Mouse (Mus musculus) embryonic stem cell, embryonic (primary cell): Measurements from ENCODE around the gene Brox.

Experiments used
- CTCF ChIA-PET, 4 experiments: fragments of 300-600 bp in 2 of 4; fragments of 350-600 bp in 2 of 4; sonication (Branson Sonifier 250); formaldehyde crosslinking; loops; one replicate each; lab custom pipeline; 2022; ENCODE audit warnings: inconsistent platforms in 2 of 4; lab: Charles Lee
- POLR2A ChIA-PET, 4 experiments: fragments of 300-600 bp in 2 of 4; fragments of 350-600 bp in 2 of 4; sonication (Branson Sonifier 250); formaldehyde crosslinking; loops; one replicate each; lab custom pipeline; 2022; ENCODE audit warnings: antibody characterized with exemption in 4 of 4, inconsistent platforms in 1 of 4; lab: Charles Lee

The Brox gene

GRCm38 (mm10) chr1:183297473-183297885 is 410 bp upstream of the Brox start:
- POLR2A ChIA-PET, result interaction anchor here (0.6 to 2.4 kb wide), 54 partner anchors 8 to 956 kb away, joined by 3 to 13 read pairs (median 4); partner anchors contain the start of genes 1700056E22Rik (in 1 of the 4), Disp1 (in 1 of the 4), Fbxo28 (in 1 of the 4) and Taf1a (in 1 of the 4)
- CTCF ChIA-PET, result interaction anchor here in 3 of 4 experiments (0.6 to 1.3 kb wide), 6 partner anchors 11 to 259 kb away, joined by 3 to 4 read pairs (median 4); no protein-coding TSS in a partner anchor

DNA sequence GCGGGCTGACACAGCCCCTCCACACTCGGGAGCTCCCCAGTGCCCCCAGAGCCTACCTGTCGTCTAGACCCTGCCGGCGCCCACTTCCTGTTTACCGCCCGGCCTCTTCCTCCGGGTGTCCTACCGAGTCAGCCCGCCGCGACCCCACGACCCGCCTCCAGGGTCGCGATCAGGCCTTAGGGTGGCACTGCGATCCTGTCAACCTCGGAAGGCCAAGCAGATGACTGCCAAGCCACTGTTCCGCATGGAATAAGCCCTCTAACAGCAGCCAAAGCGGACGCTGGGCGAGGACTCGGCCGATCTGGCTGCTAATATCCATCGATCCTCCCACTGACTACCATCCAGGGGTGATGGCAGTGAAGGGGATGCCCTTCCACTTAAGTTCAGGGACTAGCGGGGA is 604 bp downstream of the Brox start, which contains the start of gene Aida:
Gene Aida, plus strand, starts transcription at position 126 of the 400 bp plus-strand sequence.
- ChIA-PET POLR2A (interaction anchor here (0.7 to 2.4 kb wide), 42 partner anchors 8 to 888 kb away, joined by 3 to 13 read pairs (median 5); partner anchors contain the start of genes 1700056E22Rik (in 1 of the 4), Disp1 (in 1 of the 4), Taf1a (in 1 of the 4) and Trp53bp2 (in 1 of the 4)), CTCF (interaction anchor here in 2 of 4 experiments (1.2 to 1.3 kb wide), 2 partner anchors 12 to 144 kb away, joined by 4 read pairs; no protein-coding TSS in a partner anchor)

DNA sequence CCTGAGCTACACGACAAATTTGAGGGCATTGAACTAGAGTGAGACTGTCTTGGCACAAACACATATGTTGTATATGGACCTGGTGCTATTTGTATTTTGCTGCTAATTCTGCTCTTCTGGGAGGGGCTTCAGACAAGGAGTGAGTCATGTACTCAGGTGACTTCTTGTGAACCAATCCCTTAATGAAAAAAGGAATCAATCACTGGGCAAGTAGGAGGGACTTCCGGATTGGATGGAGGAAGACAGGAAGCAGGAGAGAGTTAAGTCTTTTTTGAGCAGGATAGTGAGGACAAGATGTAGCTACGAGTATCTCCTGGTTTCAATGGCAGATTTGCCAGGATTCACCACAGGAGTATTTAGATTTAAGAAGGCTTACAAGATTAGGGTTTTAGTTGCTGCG is 7.5 kb downstream of the Brox start:
- ChIA-PET POLR2A (interaction anchor here in 3 of 4 experiments (0.6 to 1.9 kb wide), 11 partner anchors 7 to 113 kb away, joined by 3 to 8 read pairs (median 3); partner anchors contain the start of genes Aida (in 1 of the 3), Brox (in 1 of the 3) and Taf1a (in 1 of the 3)), CTCF (interaction anchor here in 1 of 4 experiments (0.6 to 0.8 kb wide), 2 partner anchors 58 to 299 kb away, joined by 3 to 4 read pairs; no protein-coding TSS in a partner anchor)

- POLR2A ChIA-PET, result interaction anchor here in 3 of 4 experiments (0.6 to 2.0 kb wide), 5 partner anchors 8 to 360 kb away, joined by 3 to 13 read pairs (median 8); partner anchors contain the start of genes Aida (in 2 of the 3) and Brox (in 2 of the 3)
- CTCF ChIA-PET, result no interaction called here
Observed at GRCm38 (mm10) chr1:183288351-183288750, 8.7 kb downstream of the Brox start.

- ChIA-PET POLR2A (interaction anchor here in 2 of 4 experiments (1.2 to 1.8 kb wide), 2 partner anchors 11 to 21 kb away, joined by 4 to 5 read pairs; partner anchors contain the start of gene Brox (in 1 of the 2)), CTCF (interaction anchor here in 1 of 4 experiments (0.6 kb wide), 1 partner anchor 10 kb away, joined by 6 read pairs; no protein-coding TSS in a partner anchor)
Observed at GRCm38 (mm10) chr1:183275763-183276162, 21.3 kb downstream of the Brox start.

DNA sequence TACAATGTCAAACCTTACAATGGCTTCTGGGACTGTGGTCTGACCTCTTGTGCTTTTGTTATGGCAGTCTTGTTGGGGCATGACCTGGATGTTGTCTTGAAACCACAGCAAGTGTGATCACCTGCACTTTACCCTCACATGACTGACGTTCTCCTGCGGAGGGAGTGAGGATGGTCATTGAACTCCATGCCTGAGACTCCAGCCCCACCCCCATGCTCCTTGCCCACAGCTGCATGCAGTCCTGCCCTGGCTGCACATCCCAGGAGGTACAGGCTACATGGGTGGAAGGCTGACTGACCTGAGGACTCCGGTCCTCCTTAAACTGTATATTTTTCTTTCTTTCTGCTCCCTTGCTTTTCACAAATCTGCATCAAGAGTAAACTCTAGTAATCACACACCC is 22.7 kb downstream of the Brox start:
- POLR2A ChIA-PET, result interaction anchor here in 1 of 4 experiments (1.8 kb wide), 1 partner anchor 23 kb away, joined by 4 read pairs; the partner anchor contains the start of gene Brox
- CTCF ChIA-PET, result no interaction called here

- POLR2A ChIA-PET, result interaction anchor here (0.5 to 1.2 kb wide), 10 partner anchors 9 to 752 kb away, joined by 3 to 14 read pairs (median 4); partner anchors contain the start of genes Aida (in 3 of the 4) and Brox (in 2 of the 4)
- CTCF ChIA-PET, result interaction anchor here (0.6 to 1.7 kb wide), 28 partner anchors 9 to 993 kb away, joined by 3 to 21 read pairs (median 4); partner anchors contain the start of gene Fbxo28 (in 1 of the 4)
Observed at GRCm38 (mm10) chr1:183272867-183273818, 23.9 kb downstream of the Brox start.

DNA sequence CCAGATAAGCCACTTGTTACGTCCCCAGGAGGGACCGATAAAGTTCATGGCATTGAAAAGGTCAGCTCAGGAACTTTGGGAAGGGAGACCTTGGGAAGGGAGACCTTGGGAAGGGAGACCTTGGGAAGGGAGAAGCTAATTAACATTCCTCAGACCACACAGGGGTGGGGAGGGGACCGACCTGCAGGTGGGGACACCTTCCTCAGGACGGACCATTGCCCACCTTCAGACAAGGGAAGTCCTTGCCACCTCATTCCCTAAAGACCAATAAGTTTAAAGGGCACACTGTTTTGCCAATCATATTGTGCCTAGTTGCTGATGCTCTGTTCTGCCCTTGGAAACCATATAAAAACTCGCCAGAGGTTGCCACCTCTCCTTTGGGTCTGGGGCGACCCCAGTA is 29.4 kb downstream of the Brox start:
- CTCF ChIA-PET, result interaction anchor here in 2 of 4 experiments (0.6 to 0.7 kb wide), 2 partner anchors 276 to 291 kb away, joined by 3 read pairs; no protein-coding TSS in a partner anchor
- POLR2A ChIA-PET, result interaction anchor here in 1 of 4 experiments (1.0 kb wide), 1 partner anchor 22 kb away, joined by 3 read pairs; no protein-coding TSS in a partner anchor

- ChIA-PET POLR2A (interaction anchor here in 3 of 4 experiments (0.7 to 1.9 kb wide), 11 partner anchors 9 to 925 kb away, joined by 3 to 6 read pairs (median 5); partner anchors contain the start of genes Aida (in 3 of the 3), Brox (in 2 of the 3), Disp1 (in 1 of the 3) and Fbxo28 (in 1 of the 3)), CTCF (interaction anchor here in 2 of 4 experiments (0.6 to 0.7 kb wide), 2 partner anchors 9 to 1511 kb away, joined by 6 read pairs; no protein-coding TSS in a partner anchor)
Observed at GRCm38 (mm10) chr1:183265921-183266467, 31.1 kb downstream of the Brox start.

DNA sequence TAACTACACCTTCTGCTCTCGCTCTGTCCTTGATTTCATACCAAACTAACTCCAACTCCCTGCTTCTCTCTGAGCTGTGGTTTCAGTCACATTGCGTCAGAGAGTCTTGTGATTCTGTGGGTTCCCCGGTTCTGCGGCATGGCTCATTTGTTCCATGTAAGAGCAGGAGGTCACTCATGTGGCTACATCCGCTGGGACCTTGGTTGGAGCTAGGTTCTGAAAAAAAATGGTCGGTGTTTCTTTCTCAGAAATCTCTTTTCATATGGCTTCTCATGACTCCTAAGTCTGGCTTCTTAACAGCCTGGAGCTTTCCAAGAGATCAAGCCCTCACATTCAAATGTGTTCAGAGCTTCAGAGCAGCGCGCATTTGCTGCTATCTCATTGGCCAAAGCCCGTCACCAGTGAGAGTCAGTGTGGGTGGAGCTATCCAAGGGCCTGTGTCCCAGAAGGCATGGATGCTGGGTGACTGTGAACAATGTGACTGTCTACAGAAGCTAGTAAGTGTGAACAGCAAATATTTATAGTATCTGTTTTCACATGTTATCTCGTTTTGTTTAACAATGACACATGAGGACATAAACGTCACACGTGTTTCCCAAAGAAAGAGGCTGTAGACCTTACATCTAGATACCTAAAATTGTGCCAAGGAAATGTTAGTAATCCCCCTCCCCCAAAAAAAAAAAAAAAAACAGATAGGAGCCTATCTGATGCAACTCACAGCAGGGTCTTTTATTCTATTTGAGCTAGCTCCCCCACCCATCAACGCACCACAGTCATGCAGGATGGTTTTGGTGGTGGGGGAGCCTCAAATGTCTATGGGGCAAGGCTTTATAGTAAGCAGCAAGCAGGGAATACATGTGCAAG is 32.7 kb downstream of the Brox start:
- CTCF ChIA-PET, result interaction anchor here in 3 of 4 experiments (0.6 to 1.0 kb wide), 8 partner anchors 8 to 704 kb away, joined by 3 to 6 read pairs (median 3); no protein-coding TSS in a partner anchor
- POLR2A ChIA-PET, result interaction anchor here in 3 of 4 experiments (0.6 to 1.9 kb wide), 19 partner anchors 9 to 1158 kb away, joined by 3 to 7 read pairs (median 4); partner anchors contain the start of genes Brox (in 2 of the 3), Aida (in 1 of the 3) and Disp1 (in 1 of the 3)

- ChIA-PET CTCF (interaction anchor here in 2 of 4 experiments (0.7 to 1.5 kb wide), 2 partner anchors 11 to 168 kb away, joined by 3 read pairs; no protein-coding TSS in a partner anchor), POLR2A (interaction anchor here (0.6 to 1.5 kb wide), 6 partner anchors 9 to 1714 kb away, joined by 3 to 5 read pairs (median 3); no protein-coding TSS in a partner anchor)
Observed at GRCm38 (mm10) chr1:183252574-183252973, 44.5 kb downstream of the Brox start.

DNA sequence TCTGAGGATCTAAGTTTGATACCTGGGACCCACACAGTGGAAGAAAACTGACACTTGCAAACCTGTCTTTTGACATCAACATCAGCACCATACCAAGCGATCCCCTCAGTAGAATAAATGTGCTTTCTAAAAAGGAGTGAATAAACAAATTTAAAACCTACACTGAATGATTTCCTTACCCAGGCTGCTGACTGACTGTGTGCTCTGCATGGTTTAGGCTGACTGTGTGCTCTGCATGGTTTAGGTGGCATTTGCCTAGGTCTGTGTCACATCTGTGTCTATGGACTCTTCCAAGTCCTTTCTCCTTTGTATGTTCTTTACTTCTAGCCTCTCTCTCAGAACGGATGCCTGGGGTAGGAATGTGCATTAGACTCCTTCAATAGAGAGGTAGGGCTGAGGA is 45.3 kb downstream of the Brox start:
- CTCF ChIA-PET, result no interaction called here
- POLR2A ChIA-PET, result interaction anchor here (0.6 to 1.5 kb wide), 5 partner anchors 10 to 1713 kb away, joined by 3 to 5 read pairs (median 3); no protein-coding TSS in a partner anchor

DNA sequence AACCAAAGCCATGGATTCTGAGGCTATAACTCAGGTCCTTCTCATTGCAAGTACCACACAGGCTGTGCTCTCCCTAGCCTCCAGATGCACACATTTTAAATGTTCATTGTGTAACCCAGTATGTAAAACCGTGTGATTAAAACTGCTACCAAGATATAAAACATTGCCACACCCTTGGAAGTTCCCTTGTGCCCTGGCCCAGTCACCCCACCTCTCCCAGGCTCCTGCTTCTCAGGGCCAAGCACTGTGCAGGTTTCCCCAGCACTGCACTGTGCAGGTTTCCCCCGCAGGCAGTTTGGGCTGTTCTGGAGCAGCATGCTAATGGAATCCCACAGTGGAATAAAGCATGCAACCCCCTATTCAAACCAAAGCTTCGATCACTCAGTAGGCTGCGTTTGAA is 46.5 kb downstream of the Brox start:
- ChIA-PET CTCF (no interaction called here), POLR2A (no interaction called here)

GRCm38 (mm10) chr1:183248144-183248543 is 48.9 kb downstream of the Brox start:
- CTCF ChIA-PET, result no interaction called here
- POLR2A ChIA-PET, result interaction anchor here in 1 of 4 experiments (0.6 kb wide), 1 partner anchor 198 kb away, joined by 4 read pairs; no protein-coding TSS in a partner anchor

DNA sequence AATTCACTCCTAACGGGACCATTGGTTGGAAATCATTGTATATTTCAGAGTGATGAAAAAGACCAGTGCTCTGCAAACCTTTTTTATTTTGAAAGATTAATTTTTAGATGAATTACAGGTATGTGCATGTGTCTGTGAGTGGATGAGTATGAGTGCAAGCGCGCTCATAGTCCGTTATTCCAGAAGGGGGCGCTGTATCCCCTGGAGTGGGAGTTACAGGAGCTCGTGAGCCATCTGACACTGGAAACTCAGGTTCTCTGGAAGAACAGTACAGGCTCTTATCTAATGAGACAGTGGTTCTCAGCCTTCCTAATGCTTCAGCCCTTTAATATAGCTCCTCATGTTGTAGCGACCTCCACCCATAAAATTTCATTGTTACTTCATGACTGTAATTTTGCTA is 53.8 kb downstream of the Brox start:
- CTCF ChIA-PET, result interaction anchor here (0.6 to 1.5 kb wide), 17 partner anchors 9 to 260 kb away, joined by 3 to 8 read pairs (median 3); partner anchors contain the start of gene Disp1 (in 1 of the 4)
- POLR2A ChIA-PET, result interaction anchor here in 1 of 4 experiments (1.1 kb wide), 1 partner anchor 21 kb away, joined by 3 read pairs; no protein-coding TSS in a partner anchor

DNA sequence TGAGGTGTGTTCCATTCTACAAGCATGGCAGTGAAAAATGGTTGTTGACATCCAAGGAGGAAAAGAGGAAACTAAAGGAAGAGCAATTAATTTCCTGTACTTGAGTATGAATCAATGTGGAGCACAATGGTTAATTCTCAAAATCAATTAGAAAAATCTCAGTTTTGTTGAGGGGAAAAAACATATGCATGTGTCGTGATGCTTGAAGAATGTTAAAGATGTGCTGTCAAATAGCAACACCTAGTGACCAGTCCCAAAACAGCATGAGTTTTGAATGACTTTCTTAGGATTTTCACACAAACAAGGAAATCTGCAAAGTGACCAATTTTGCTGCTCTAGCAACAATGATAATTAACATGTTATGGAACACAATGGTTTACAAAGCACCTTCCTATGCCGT is 59.2 kb downstream of the Brox start:
- POLR2A ChIA-PET, result no interaction called here
- CTCF ChIA-PET, result interaction anchor here in 1 of 4 experiments (0.9 kb wide), 1 partner anchor 247 kb away, joined by 3 read pairs; no protein-coding TSS in a partner anchor
